Mouse (Mus musculus): ENCODE data around the gene Efr3b.
A peak's percentile ranks its signal among the peaks of the same experiment; 100 is the strongest.

Gene Efr3b

GRCm38 (mm10) chr12:4038061-4039041 lies at the start of gene Efr3b:
Gene Efr3b (minus strand): TSS chr12:4038915.
- DNase-seq = peak; percentile 92 to 95

GRCm38 (mm10) chr12:4083441-4083840 lies 44.7 kb upstream of the Efr3b start:
- peak in 1 of 2 experiments; percentile 24 for DNase-seq

- DNase-seq = peak; percentile 99
Measured at GRCm38 (mm10) chr12:4082132-4083001, 43.7 kb upstream of the Efr3b start, which contains the start of gene Dnajc27. Gene Dnajc27 (plus strand): TSS chr12:4082583.

- peak; percentile 87 to 94 for DNase-seq
Measured at GRCm38 (mm10) chr12:4080311-4080710, 41.6 kb upstream of the Efr3b start.

GRCm38 (mm10) chr12:4078069-4078468 lies 39.4 kb upstream of the Efr3b start:
- peak; percentile 65 to 68 for DNase-seq

GRCm38 (mm10) chr12:4076383-4076782 lies 37.7 kb upstream of the Efr3b start:
- no peak for DNase-seq

- no peak for DNase-seq
Measured at GRCm38 (mm10) chr12:4075407-4075806, 36.7 kb upstream of the Efr3b start.

GRCm38 (mm10) chr12:4071671-4072070 lies 33.0 kb upstream of the Efr3b start:
- DNase-seq = peak; percentile 54 to 55

- DNase-seq = no peak
Measured at GRCm38 (mm10) chr12:4068551-4068950, 29.8 kb upstream of the Efr3b start.

GRCm38 (mm10) chr12:4066681-4067459 lies 28.2 kb upstream of the Efr3b start:
- DNase-seq = no peak

GRCm38 (mm10) chr12:4065944-4066343 lies 27.2 kb upstream of the Efr3b start:
- DNase-seq = no peak

GRCm38 (mm10) chr12:4065498-4065897 lies 26.8 kb upstream of the Efr3b start:
- no peak for DNase-seq

- no peak for DNase-seq
Measured at GRCm38 (mm10) chr12:4059683-4060082, 21.0 kb upstream of the Efr3b start.

GRCm38 (mm10) chr12:4058321-4058720 lies 19.6 kb upstream of the Efr3b start:
- no peak for DNase-seq

GRCm38 (mm10) chr12:4054845-4055244 lies 16.1 kb upstream of the Efr3b start:
- DNase-seq = no peak

- no peak for DNase-seq
Measured at GRCm38 (mm10) chr12:4053643-4054042, 14.9 kb upstream of the Efr3b start.

- no peak for DNase-seq
Measured at GRCm38 (mm10) chr12:4050861-4051425, 12.2 kb upstream of the Efr3b start.

GRCm38 (mm10) chr12:4048031-4048430 lies 9.3 kb upstream of the Efr3b start:
- no peak for DNase-seq

- no peak for DNase-seq
Measured at GRCm38 (mm10) chr12:4045992-4046391, 7.3 kb upstream of the Efr3b start.

- DNase-seq = no peak
Measured at GRCm38 (mm10) chr12:4042411-4042810, 3.7 kb upstream of the Efr3b start.

GRCm38 (mm10) chr12:4039046-4039445 lies 331 bp upstream of the Efr3b start:
- DNase-seq = no peak

- no peak for DNase-seq
Measured at GRCm38 (mm10) chr12:4037511-4037910, 1.2 kb downstream of the Efr3b start.

All from cerebellum, postnatal 10 days (tissue).